Mouse (Mus musculus): ENCODE measurements around the gene Ier3.

Gene Ier3

GRCm38 (mm10) chr17:35821439-35822430 lies at the start of gene Ier3:
Gene Ier3, plus strand, starts transcription at chr17:35821684.
- peak; percentile 92 to 97 for DNase-seq (ENCODE audit: inconsistent age in 2 of 2, low spot score in 1 of 2)

- peak; percentile 87 to 96 for DNase-seq (ENCODE audit: inconsistent age in 2 of 2, low spot score in 1 of 2)
These were observed 44.5 kb upstream of the Ier3 start for GRCm38 (mm10) chr17:35776811-35777609.

GRCm38 (mm10) chr17:35778965-35779364 lies 42.5 kb upstream of the Ier3 start:
- no peak for DNase-seq (ENCODE audit: inconsistent age in 2 of 2, low spot score in 1 of 2)

- DNase-seq (ENCODE audit: inconsistent age in 2 of 2, low spot score in 1 of 2) = no peak
These were observed 41.8 kb upstream of the Ier3 start for GRCm38 (mm10) chr17:35779466-35780205.

- DNase-seq (ENCODE audit: inconsistent age in 2 of 2, low spot score in 1 of 2) = no peak
These were observed 41.1 kb upstream of the Ier3 start for GRCm38 (mm10) chr17:35780362-35780761.

GRCm38 (mm10) chr17:35782398-35782797 lies 39.1 kb upstream of the Ier3 start:
- DNase-seq (ENCODE audit: inconsistent age in 2 of 2, low spot score in 1 of 2) = no peak

GRCm38 (mm10) chr17:35782924-35783323 lies 38.6 kb upstream of the Ier3 start:
- DNase-seq (ENCODE audit: inconsistent age in 2 of 2, low spot score in 1 of 2) = no peak

- no peak for DNase-seq (ENCODE audit: inconsistent age in 2 of 2, low spot score in 1 of 2)
These were observed 37.5 kb upstream of the Ier3 start for GRCm38 (mm10) chr17:35783944-35784343.

- no peak for DNase-seq (ENCODE audit: inconsistent age in 2 of 2, low spot score in 1 of 2)
These were observed 36.3 kb upstream of the Ier3 start for GRCm38 (mm10) chr17:35785140-35785539.

- DNase-seq (ENCODE audit: inconsistent age in 2 of 2, low spot score in 1 of 2) = peak in 1 of 2 experiments; percentile 65
These were observed 34.0 kb upstream of the Ier3 start for GRCm38 (mm10) chr17:35787493-35787892.

- DNase-seq (ENCODE audit: inconsistent age in 2 of 2, low spot score in 1 of 2) = no peak
These were observed 33.5 kb upstream of the Ier3 start for GRCm38 (mm10) chr17:35788025-35788424.

- DNase-seq (ENCODE audit: inconsistent age in 2 of 2, low spot score in 1 of 2) = no peak
These were observed 30.6 kb upstream of the Ier3 start for GRCm38 (mm10) chr17:35790933-35791332.

GRCm38 (mm10) chr17:35792837-35793236 lies 28.6 kb upstream of the Ier3 start:
- DNase-seq (ENCODE audit: inconsistent age in 2 of 2, low spot score in 1 of 2) = no peak

- no peak for DNase-seq (ENCODE audit: inconsistent age in 2 of 2, low spot score in 1 of 2)
These were observed 26.4 kb upstream of the Ier3 start for GRCm38 (mm10) chr17:35795099-35795498.

GRCm38 (mm10) chr17:35795656-35796055 lies 25.8 kb upstream of the Ier3 start:
- DNase-seq (ENCODE audit: inconsistent age in 2 of 2, low spot score in 1 of 2) = no peak

GRCm38 (mm10) chr17:35796835-35797234 lies 24.6 kb upstream of the Ier3 start:
- DNase-seq (ENCODE audit: inconsistent age in 2 of 2, low spot score in 1 of 2) = no peak

GRCm38 (mm10) chr17:35800905-35801304 lies 20.6 kb upstream of the Ier3 start:
- DNase-seq (ENCODE audit: inconsistent age in 2 of 2, low spot score in 1 of 2) = no peak

GRCm38 (mm10) chr17:35803020-35803419 lies 18.5 kb upstream of the Ier3 start:
- peak in 1 of 2 experiments; percentile 74 for DNase-seq (ENCODE audit: inconsistent age in 2 of 2, low spot score in 1 of 2)

- no peak for DNase-seq (ENCODE audit: inconsistent age in 2 of 2, low spot score in 1 of 2)
These were observed 17.6 kb upstream of the Ier3 start for GRCm38 (mm10) chr17:35803858-35804399.

- DNase-seq (ENCODE audit: inconsistent age in 2 of 2, low spot score in 1 of 2) = peak; percentile 87 to 93
These were observed 13.4 kb upstream of the Ier3 start for GRCm38 (mm10) chr17:35808073-35808472.

- peak in 1 of 2 experiments; percentile 46 for DNase-seq (ENCODE audit: inconsistent age in 2 of 2, low spot score in 1 of 2)
These were observed 12.1 kb upstream of the Ier3 start for GRCm38 (mm10) chr17:35809395-35809794.

All from adrenal gland, adult (tissue).